Mouse (Mus musculus) lung, postnatal 0 days (tissue): Measurements from ENCODE around the gene Adamts20.

Experiments
- CTCF ChIP-seq: IDR thresholded peaks from 2 replicates; pipeline ENCODE4 v1.5.1; 2016; ENCODE audit warnings: antibody characterized with exemption, mild to moderate bottlenecking
- EP300 ChIP-seq: IDR thresholded peaks from 2 replicates; pipeline ENCODE4 v1.6.1; 2016; ENCODE audit warnings: antibody characterized with exemption, mild to moderate bottlenecking, control low read depth

DNA sequence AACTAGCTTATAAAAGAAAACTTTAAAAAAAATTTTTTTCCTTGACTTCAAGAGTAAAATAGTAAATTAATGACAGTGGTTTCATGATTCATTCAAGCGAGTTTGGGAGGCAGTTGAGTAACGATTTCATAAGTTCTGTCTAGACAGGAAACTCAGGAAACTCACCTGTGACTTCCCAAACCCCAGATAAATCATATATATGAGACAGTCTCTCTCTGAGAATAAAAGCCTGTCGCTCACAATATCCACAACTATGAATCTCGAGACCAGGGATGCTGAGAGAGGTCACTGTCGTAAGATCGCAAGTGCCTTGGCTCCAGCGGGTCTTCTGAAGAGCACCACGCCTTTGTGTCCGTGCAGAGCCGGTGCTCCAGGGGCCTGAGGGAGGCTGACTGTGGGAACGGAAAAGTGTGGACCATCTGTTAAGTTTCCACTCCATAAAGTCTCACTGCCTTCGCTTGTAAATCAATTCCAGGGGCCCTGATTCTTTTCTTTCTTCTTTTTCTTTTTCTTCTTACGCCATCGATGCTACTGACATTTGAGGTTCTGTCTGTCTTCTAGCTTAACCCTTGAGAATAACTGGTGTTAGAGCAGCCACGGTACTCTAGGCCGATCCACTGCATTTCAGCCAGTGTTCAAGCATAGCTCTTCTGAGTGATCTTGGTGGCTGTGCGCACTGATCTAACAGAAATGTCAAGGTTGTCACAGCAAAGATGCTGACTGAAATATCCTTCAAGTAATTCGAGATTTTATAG, 7.4 kb downstream of the Adamts20 start:
- TF ChIP-seq CTCF (no peak), EP300 (no peak)
